Mouse (Mus musculus) intestine, embryonic 16.5 days (tissue): Measurements from ENCODE around the gene Galnt12. TPM values are rescaled to one million over a fixed set of nuclear protein-coding genes. Genes with fewer than 3 reads are reported as not detected.
A peak's percentile ranks its signal among the peaks of the same experiment; 100 is the strongest.

Source experiments
- ATAC-seq: fragments of 200-750 bp; cut with Nextera tagmentation; 2 replicates; pipeline ENCODE4 v1.8.0; 2017; ENCODE audit warnings: moderate TSS enrichment, moderate library complexity
- H3K27ac ChIP-seq: fragments of 300-500 bp; sonication (generic); 2 replicates; pipeline ENCODE4 v1.5.1; 2014; ENCODE audit warnings: mild to moderate bottlenecking, low read length
- H3K27me3 ChIP-seq: fragments of 300-500 bp; sonication (generic); replicated peaks from 2 replicates; pipeline ENCODE4 v1.6.1; 2014; ENCODE audit warnings: low read length, control low read depth, mixed read lengths; ENCODE audit not compliant: control insufficient read depth, insufficient read depth
- H3K36me3 ChIP-seq: fragments of 300-500 bp; sonication (generic); 2 replicates; pipeline ENCODE4 v1.6.1; 2014; ENCODE audit warnings: low read length, control low read depth; ENCODE audit not compliant: control insufficient read depth, insufficient read depth
- H3K4me1 ChIP-seq: fragments of 300-500 bp; sonication (generic); 2 replicates; pipeline ENCODE4 v1.6.1; 2014; ENCODE audit warnings: low read length, control low read depth, mixed read lengths; ENCODE audit not compliant: control insufficient read depth, insufficient read depth
- H3K4me2 ChIP-seq: fragments of 300-500 bp; sonication (generic); 2 replicates; pipeline ENCODE4 v1.6.1; 2014; ENCODE audit warnings: low read depth, low read length, control low read depth
- H3K4me3 ChIP-seq: fragments of 300-500 bp; sonication (generic); 2 replicates; pipeline ENCODE4 v1.5.1; 2014; ENCODE audit warnings: mild to moderate bottlenecking, low read length
- H3K9ac ChIP-seq: fragments of 300-500 bp; sonication (generic); 2 replicates; pipeline ENCODE4 v1.6.1; 2014; ENCODE audit warnings: low read depth, low read length
- H3K9me3 ChIP-seq: fragments of 300-500 bp; sonication (generic); 2 replicates; pipeline ENCODE4 v1.6.1; 2016; ENCODE audit warnings: low read length, control low read depth; ENCODE audit not compliant: control insufficient read depth
- WGBS: fragments of 180-500 bp; shearing (Covaris S2); extraction: QIAGEN DNeasy Blood & Tissue Kit; methylation state at CpG from one replicate; pipeline ENCODE4 v1.1.7; 2014; 5-methylcytosine and 5-hydroxymethylcytosine counted together
- polyA plus RNA-seq: library from polyadenylated mRNA; unstranded; fragments of >200 nt; fragmentation: Nextera tagmentation; extraction: Ambion mirVana; gene quantifications from 2 replicates; pipeline ENCODE4 v1.2.1, GENCODE M21; 2015

Galnt12 gene
- polyA plus RNA-seq, 1 experiment from 2014 or later = 21.0 TPM

GRCm38 (mm10) chr4:47088671-47089070 lies 3.0 kb upstream of the Galnt12 start:
- H3K4me3 ChIP-seq = no peak overlapping the region
- H3K27ac ChIP-seq = no peak overlapping the region
- H3K9me3 ChIP-seq = no peaks in the 10 kb centered on the region
- no peak overlapping the region for H3K9ac ChIP-seq
- no peaks in the 10 kb centered on the region for H3K36me3 ChIP-seq
- WGBS = 87% methylated on average over 7 of the region's 7 CpGs
- peaks cover 6% of the 10 kb centered on the region; the same call in 1 of the 2 replicates for H3K27me3 ChIP-seq
- no peak overlapping the region for H3K4me2 ChIP-seq
- H3K4me1 ChIP-seq = peaks cover 12% of the 10 kb centered on the region
- no peak for ATAC-seq

GRCm38 (mm10) chr4:47092387-47093021 lies 795 bp downstream of the Galnt12 start:
- Histone ChIP-seq H3K27me3 (peaks cover 6% of the 10 kb centered on the region; the same call in 1 of the 2 replicates), H3K9ac (peak overlapping the region; percentile 71), H3K9me3 (no peaks in the 10 kb centered on the region), H3K27ac (no peak overlapping the region), H3K4me1 (peaks cover 12% of the 10 kb centered on the region), H3K4me2 (peak overlapping the region; percentile 99), H3K36me3 (no peaks in the 10 kb centered on the region), H3K4me3 (peak overlapping the region; percentile 75)
- WGBS = 3% methylated on average over 21 of the region's 21 CpGs
- ATAC-seq = peak; percentile 68

GRCm38 (mm10) chr4:47093161-47093560 lies 1.5 kb downstream of the Galnt12 start:
- peaks cover 6% of the 10 kb centered on the region; the same call in 1 of the 2 replicates for H3K27me3 ChIP-seq
- peak overlapping the region; percentile 99; the same call in 1 of the 2 replicates for H3K4me2 ChIP-seq
- H3K9me3 ChIP-seq = no peaks in the 10 kb centered on the region
- H3K9ac ChIP-seq = no peak overlapping the region
- H3K27ac ChIP-seq = no peak overlapping the region
- no peak for ATAC-seq
- H3K4me3 ChIP-seq = peak overlapping the region; percentile 75
- 63% methylated on average over 9 of the region's 9 CpGs for WGBS
- H3K36me3 ChIP-seq = no peaks in the 10 kb centered on the region
- H3K4me1 ChIP-seq = peaks cover 12% of the 10 kb centered on the region

- H3K4me3 ChIP-seq = no peak overlapping the region
- H3K36me3 ChIP-seq = no peaks in the 10 kb centered on the region
- H3K9me3 ChIP-seq = no peaks in the 10 kb centered on the region
- no peak overlapping the region for H3K9ac ChIP-seq
- no peak overlapping the region for H3K27ac ChIP-seq
- WGBS = 62% methylated on average over 6 of the region's 6 CpGs
- no peak for ATAC-seq
- peaks cover 6% of the 10 kb centered on the region; the same call in 1 of the 2 replicates for H3K27me3 ChIP-seq
- H3K4me2 ChIP-seq = no peak overlapping the region
- peaks cover 12% of the 10 kb centered on the region for H3K4me1 ChIP-seq
Measured at GRCm38 (mm10) chr4:47093647-47094046, 1.9 kb downstream of the Galnt12 start.

- Histone ChIP-seq H3K4me3 (no peak overlapping the region), H3K36me3 (no peaks in the 10 kb centered on the region), H3K27me3 (no peaks in the 10 kb centered on the region), H3K9ac (no peak overlapping the region), H3K4me2 (no peak overlapping the region), H3K4me1 (no peaks in the 10 kb centered on the region), H3K9me3 (no peaks in the 10 kb centered on the region), H3K27ac (no peak overlapping the region)
- ATAC-seq = no peak
- 95% methylated on average over 10 of the region's 10 CpGs for WGBS
Measured at GRCm38 (mm10) chr4:47103561-47103960, 11.9 kb downstream of the Galnt12 start.

GRCm38 (mm10) chr4:47111885-47112284 lies 20.2 kb downstream of the Galnt12 start:
- Histone ChIP-seq H3K9me3 (peaks cover 3% of the 10 kb centered on the region; the same call in 1 of the 2 replicates), H3K27me3 (no peaks in the 10 kb centered on the region), H3K4me3 (no peak overlapping the region), H3K9ac (no peak overlapping the region), H3K36me3 (0 out of 2 replicates have a peak, but pooled peaks cover 2% of the 10 kb centered on the region), H3K4me1 (no peaks in the 10 kb centered on the region), H3K4me2 (no peak overlapping the region), H3K27ac (no peak overlapping the region)
- ATAC-seq = no peak
- 55% methylated on average over 9 of the region's 9 CpGs for WGBS

GRCm38 (mm10) chr4:47112560-47112959 lies 20.9 kb downstream of the Galnt12 start:
- H3K4me3 ChIP-seq = no peak overlapping the region
- no peak overlapping the region for H3K4me2 ChIP-seq
- no peak overlapping the region for H3K9ac ChIP-seq
- peaks cover 3% of the 10 kb centered on the region; the same call in 1 of the 2 replicates for H3K9me3 ChIP-seq
- H3K27me3 ChIP-seq = no peaks in the 10 kb centered on the region
- H3K27ac ChIP-seq = no peak overlapping the region
- H3K4me1 ChIP-seq = no peaks in the 10 kb centered on the region
- 76% methylated on average over 9 of the region's 9 CpGs for WGBS
- no peak for ATAC-seq
- H3K36me3 ChIP-seq = 0 out of 2 replicates have a peak, but pooled peaks cover 2% of the 10 kb centered on the region

- peaks cover 4% of the 10 kb centered on the region; the same call in 1 of the 2 replicates for H3K9me3 ChIP-seq
- no peaks in the 10 kb centered on the region for H3K4me1 ChIP-seq
- H3K4me3 ChIP-seq = no peak overlapping the region
- H3K27me3 ChIP-seq = no peaks in the 10 kb centered on the region
- 64% methylated on average over 13 of the region's 13 CpGs for WGBS
- H3K9ac ChIP-seq = no peak overlapping the region
- ATAC-seq = peak; percentile 58; the same call in 1 of the 2 replicates
- H3K36me3 ChIP-seq = no peaks in the 10 kb centered on the region
- no peak overlapping the region for H3K27ac ChIP-seq
- H3K4me2 ChIP-seq = no peak overlapping the region
Measured at GRCm38 (mm10) chr4:47122051-47122706, 30.5 kb downstream of the Galnt12 start.

- Histone ChIP-seq H3K4me1 (no peaks in the 10 kb centered on the region), H3K36me3 (no peaks in the 10 kb centered on the region), H3K27ac (no peak overlapping the region), H3K9ac (no peak overlapping the region), H3K4me2 (no peak overlapping the region), H3K4me3 (no peak overlapping the region), H3K9me3 (peaks cover 5% of the 10 kb centered on the region; the same call in 1 of the 2 replicates), H3K27me3 (no peaks in the 10 kb centered on the region)
- ATAC-seq = no peak; the same call in 1 of the 2 replicates
- WGBS = 80% methylated on average over 9 of the region's 9 CpGs
Measured at GRCm38 (mm10) chr4:47124140-47124711, 32.5 kb downstream of the Galnt12 start.
